Mouse (Mus musculus) midbrain, embryonic 11.5 days (tissue): ENCODE results near the gene Cabp4. TPM values are rescaled to one million over a fixed set of nuclear protein-coding genes. Genes with fewer than 3 reads are reported as not detected.

Source experiments
- ATAC-seq: fragments of 200-750 bp; cut with Nextera tagmentation; 2 replicates; pipeline ENCODE4 v1.8.0; 2017; ENCODE audit warnings: moderate TSS enrichment, moderate library complexity; ENCODE audit not compliant: low FRiP score
- DNase-seq: peaks from one replicate; pipeline ENCODE4 v3.0.0; 2015; ENCODE audit warnings: low spot score; ENCODE audit errors: missing footprints
- H3K27ac ChIP-seq: fragments of 300-500 bp; sonication (generic); 2 replicates; pipeline ENCODE4 v1.5.1; 2014; ENCODE audit warnings: low read depth, low read length
- H3K27me3 ChIP-seq: fragments of 300-500 bp; sonication (generic); 2 replicates; pipeline ENCODE4 v1.6.1; 2014; ENCODE audit warnings: mild to moderate bottlenecking, low read length, moderate library complexity, mixed read lengths; ENCODE audit not compliant: control insufficient read depth, insufficient read depth
- H3K36me3 ChIP-seq: fragments of 300-500 bp; sonication (generic); 2 replicates; pipeline ENCODE4 v1.6.1; 2014; ENCODE audit warnings: mild to moderate bottlenecking, low read length, moderate library complexity, mixed read lengths; ENCODE audit not compliant: control insufficient read depth, insufficient read depth
- H3K4me1 ChIP-seq: fragments of 300-500 bp; sonication (generic); 2 replicates; pipeline ENCODE4 v1.6.1; 2014; ENCODE audit warnings: low read length; ENCODE audit not compliant: control insufficient read depth, insufficient read depth
- H3K4me2 ChIP-seq: fragments of 300-500 bp; sonication (generic); 2 replicates; pipeline ENCODE4 v1.6.1; 2014; ENCODE audit warnings: mild to moderate bottlenecking, moderate library complexity
- H3K4me3 ChIP-seq: fragments of 300-500 bp; sonication (generic); 2 replicates; pipeline ENCODE4 v1.5.1; 2014; ENCODE audit warnings: low read depth, low read length
- H3K9ac ChIP-seq: fragments of 300-500 bp; sonication (generic); 2 replicates; pipeline ENCODE4 v1.6.1; 2014; ENCODE audit warnings: low read length
- H3K9me3 ChIP-seq: fragments of 300-500 bp; sonication (generic); 2 replicates; pipeline ENCODE4 v1.6.1; 2016; ENCODE audit warnings: low read length; ENCODE audit not compliant: control insufficient read depth
- WGBS: fragments of 180-500 bp; shearing (Covaris S2); extraction: QIAGEN DNeasy Blood & Tissue Kit; methylation state at CpG from one replicate; pipeline ENCODE4 v1.1.7; 2014; 5-methylcytosine and 5-hydroxymethylcytosine counted together
- polyA plus RNA-seq: library from polyadenylated mRNA; unstranded; fragments of >200 nt; fragmentation: Nextera tagmentation; extraction: Ambion mirVana; gene quantifications from 2 replicates; pipeline ENCODE4 v1.2.1, GENCODE M21; 2014

Gene Cabp4
- polyA plus RNA-seq, 1 experiment from 2014 or later = not detected

GRCm38 (mm10) chr19:4149764-4150461, 6.1 kb upstream of the Cabp4 start:
- H3K9me3 ChIP-seq = no peaks in the 10 kb centered on the region
- no peaks in the 10 kb centered on the region for H3K27me3 ChIP-seq
- no peak overlapping the region for H3K4me2 ChIP-seq
- H3K4me1 ChIP-seq = peaks cover 14% of the 10 kb centered on the region
- no peak overlapping the region for H3K4me3 ChIP-seq
- H3K36me3 ChIP-seq = peaks cover 10% of the 10 kb centered on the region
- H3K9ac ChIP-seq = no peak overlapping the region
- no peak for DNase-seq
- 96% methylated on average over 17 of the region's 17 CpGs for WGBS
- no peak overlapping the region for H3K27ac ChIP-seq
- no peak for ATAC-seq

- H3K4me3 ChIP-seq = peak overlapping the region; percentile 84
- DNase-seq = no peak
- WGBS = 91% methylated on average over 11 of the region's 11 CpGs
- peak overlapping the region; percentile 90 for H3K4me2 ChIP-seq
- H3K27me3 ChIP-seq = no peaks in the 10 kb centered on the region
- H3K4me1 ChIP-seq = peaks cover 14% of the 10 kb centered on the region
- no peak for ATAC-seq
- no peaks in the 10 kb centered on the region for H3K9me3 ChIP-seq
- peaks cover 10% of the 10 kb centered on the region for H3K36me3 ChIP-seq
- H3K27ac ChIP-seq = no peak overlapping the region
- H3K9ac ChIP-seq = peak overlapping the region; percentile 83
These were observed 5.5 kb upstream of the Cabp4 start for GRCm38 (mm10) chr19:4149283-4149682.

- DNase-seq = no peak
- Histone ChIP-seq H3K4me2 (peak overlapping the region; percentile 90), H3K27ac (no peak overlapping the region), H3K4me3 (peak overlapping the region; percentile 84), H3K4me1 (peaks cover 14% of the 10 kb centered on the region), H3K36me3 (peaks cover 10% of the 10 kb centered on the region), H3K9me3 (no peaks in the 10 kb centered on the region), H3K9ac (peak overlapping the region; percentile 83), H3K27me3 (no peaks in the 10 kb centered on the region)
- 3% methylated on average over 7 of the region's 8 CpGs for WGBS
- ATAC-seq = no peak; the same call in 1 of the 2 replicates
These were observed 5.0 kb upstream of the Cabp4 start for GRCm38 (mm10) chr19:4148819-4149218.

GRCm38 (mm10) chr19:4148491-4148806, 4.6 kb upstream of the Cabp4 start, which contains the start of gene Coro1b:
Gene Coro1b, plus strand, starts transcription at chr19:4148619.
- H3K27me3 ChIP-seq = no peaks in the 10 kb centered on the region
- under 1% methylated on average over 33 of the region's 33 CpGs for WGBS
- H3K4me1 ChIP-seq = peaks cover 14% of the 10 kb centered on the region
- ATAC-seq (peak; percentile 96), DNase-seq (peak; percentile 99)
- peak within 1 kb of the TSS; percentile 83 for H3K9ac ChIP-seq
- H3K4me2 ChIP-seq = peak within 1 kb of the TSS; percentile 90
- H3K4me3 ChIP-seq = peak within 1 kb of the TSS; percentile 84
- H3K36me3 ChIP-seq = peaks cover 10% of the 10 kb centered on the region
- no peaks in the 10 kb centered on the region for H3K9me3 ChIP-seq
- no peak within 1 kb of the TSS for H3K27ac ChIP-seq

- WGBS = 32% methylated on average over 9 of the region's 9 CpGs
- H3K27me3 ChIP-seq = no peaks in the 10 kb centered on the region
- peak overlapping the region; percentile 84 for H3K4me3 ChIP-seq
- H3K4me2 ChIP-seq = peak overlapping the region; percentile 31
- peak overlapping the region; percentile 26; the same call in 1 of the 2 replicates for H3K9ac ChIP-seq
- peaks cover 14% of the 10 kb centered on the region for H3K4me1 ChIP-seq
- no peaks in the 10 kb centered on the region for H3K9me3 ChIP-seq
- DNase-seq (no peak), ATAC-seq (peak; percentile 61)
- H3K36me3 ChIP-seq = peaks cover 10% of the 10 kb centered on the region
- no peak overlapping the region for H3K27ac ChIP-seq
These were observed 4.1 kb upstream of the Cabp4 start for GRCm38 (mm10) chr19:4147782-4148490.

GRCm38 (mm10) chr19:4147022-4147405, 3.2 kb upstream of the Cabp4 start:
- ATAC-seq = no peak
- no peak overlapping the region for H3K9ac ChIP-seq
- H3K36me3 ChIP-seq = peaks cover 10% of the 10 kb centered on the region
- DNase-seq = no peak
- H3K27ac ChIP-seq = no peak overlapping the region
- H3K4me2 ChIP-seq = no peak overlapping the region
- no peak overlapping the region for H3K4me3 ChIP-seq
- H3K27me3 ChIP-seq = no peaks in the 10 kb centered on the region
- 44% methylated on average over 3 of the region's 3 CpGs for WGBS
- peaks cover 14% of the 10 kb centered on the region for H3K4me1 ChIP-seq
- H3K9me3 ChIP-seq = no peaks in the 10 kb centered on the region

GRCm38 (mm10) chr19:4146366-4147021, 2.7 kb upstream of the Cabp4 start:
- no peak overlapping the region for H3K9ac ChIP-seq
- peaks cover 10% of the 10 kb centered on the region for H3K36me3 ChIP-seq
- H3K4me3 ChIP-seq = no peak overlapping the region
- no peak overlapping the region for H3K27ac ChIP-seq
- ATAC-seq (no peak), DNase-seq (no peak)
- H3K4me2 ChIP-seq = no peak overlapping the region
- H3K9me3 ChIP-seq = no peaks in the 10 kb centered on the region
- H3K4me1 ChIP-seq = peaks cover 14% of the 10 kb centered on the region
- 66% methylated on average over 12 of the region's 12 CpGs for WGBS
- no peaks in the 10 kb centered on the region for H3K27me3 ChIP-seq

GRCm38 (mm10) chr19:4145936-4146335, 2.1 kb upstream of the Cabp4 start:
- 77% methylated on average over 5 of the region's 5 CpGs for WGBS
- Histone ChIP-seq H3K4me3 (no peak overlapping the region), H3K27ac (no peak overlapping the region), H3K27me3 (no peaks in the 10 kb centered on the region), H3K9me3 (no peaks in the 10 kb centered on the region), H3K36me3 (peaks cover 8% of the 10 kb centered on the region), H3K4me1 (peaks cover 14% of the 10 kb centered on the region), H3K4me2 (no peak overlapping the region), H3K9ac (no peak overlapping the region)
- DNase-seq (no peak), ATAC-seq (no peak)
